Mouse (Mus musculus) R1 (cell line): ENCODE measurements around the gene Phkb.
A peak's percentile ranks its signal among the peaks of the same experiment; 100 is the strongest.

Experiments
- DNase-seq: peaks from one replicate; pipeline ENCODE4 v3.0.0-alpha.2; 2018; ENCODE audit warnings: low read depth, low spot score

Phkb gene

DNA sequence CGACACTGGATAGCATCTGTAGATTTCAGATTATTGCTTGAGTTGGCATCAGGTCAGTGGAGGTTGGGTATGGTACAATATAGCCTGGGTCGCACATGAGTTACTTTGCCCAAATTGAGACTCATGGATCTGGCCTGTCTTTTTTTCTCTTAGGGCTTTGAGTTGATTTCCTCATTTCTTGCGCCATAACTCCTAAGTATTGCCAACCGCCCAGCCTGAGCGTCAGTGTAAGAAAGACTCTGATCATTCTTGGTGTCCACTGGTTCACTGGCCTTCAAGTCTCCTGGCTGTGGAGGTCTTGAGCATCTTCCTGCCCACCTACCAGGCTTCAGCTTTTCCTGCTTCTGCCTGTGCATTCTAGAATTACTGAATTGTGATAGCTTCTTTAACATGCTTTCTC lies 104.1 kb downstream of the Phkb start:
- no peak for DNase-seq

DNA sequence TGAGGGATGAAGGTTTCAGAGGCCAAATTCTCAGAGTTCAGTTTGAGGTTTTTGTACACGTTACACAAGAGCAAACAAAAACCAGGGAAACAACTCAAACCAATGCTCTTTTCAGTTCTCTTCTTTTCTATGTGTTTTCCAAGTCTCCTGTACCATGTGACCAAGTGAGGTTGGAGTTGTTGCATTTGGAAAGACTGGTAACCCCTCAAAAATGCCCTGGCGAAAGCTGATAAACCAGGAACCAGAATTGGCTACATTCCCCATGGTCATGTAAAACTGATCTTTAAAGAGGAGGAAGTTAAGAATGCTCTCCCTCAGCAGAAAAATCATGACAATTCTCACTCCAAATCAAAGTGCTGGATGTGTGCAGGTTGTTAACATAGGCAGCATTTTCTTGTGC lies 117.6 kb downstream of the Phkb start:
- DNase-seq, result no peak

DNA sequence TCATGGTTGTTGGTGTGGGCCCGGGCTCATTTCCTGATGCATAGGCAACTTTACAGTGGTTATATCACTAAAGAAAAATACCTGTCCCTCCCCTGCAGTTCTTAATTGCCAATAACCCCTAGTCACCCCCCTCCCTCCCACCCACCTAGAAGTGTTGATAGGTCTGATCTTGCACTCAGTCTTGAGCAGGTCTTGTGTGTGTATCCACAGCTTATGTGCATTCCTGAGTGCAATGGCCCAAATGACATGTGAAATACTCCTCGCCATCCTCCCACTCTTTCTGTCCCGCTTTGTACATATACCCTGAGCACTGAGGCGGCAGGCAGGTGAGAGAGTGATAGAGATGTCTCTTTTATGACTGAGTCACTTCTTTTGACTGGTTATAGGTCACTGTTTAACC lies 119.1 kb downstream of the Phkb start:
- DNase-seq, result no peak

DNA sequence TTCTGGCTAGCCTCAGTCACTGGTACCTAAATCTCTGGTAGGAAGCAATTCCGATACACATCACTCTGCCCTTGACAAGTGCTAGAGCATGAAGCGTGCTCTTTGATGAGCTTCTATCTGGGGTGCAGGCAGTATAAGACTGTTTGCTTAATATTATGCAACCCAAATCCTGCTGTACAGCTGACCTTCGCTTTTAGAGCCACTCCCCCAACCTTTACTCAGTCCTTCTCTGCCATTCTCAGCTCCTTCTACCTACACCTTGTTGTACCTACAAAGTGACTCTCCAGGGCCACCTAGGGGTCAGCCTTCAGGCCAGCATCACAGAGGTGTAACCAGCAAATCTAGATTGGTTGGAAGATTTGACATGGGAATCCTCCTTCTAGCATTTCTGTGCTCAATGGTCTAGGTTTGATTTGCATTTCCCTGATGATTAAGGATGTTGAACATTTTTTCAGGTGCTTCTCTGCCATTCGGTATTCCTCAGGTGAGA lies 136.9 kb downstream of the Phkb start:
- DNase-seq, result peak; percentile 49

DNA sequence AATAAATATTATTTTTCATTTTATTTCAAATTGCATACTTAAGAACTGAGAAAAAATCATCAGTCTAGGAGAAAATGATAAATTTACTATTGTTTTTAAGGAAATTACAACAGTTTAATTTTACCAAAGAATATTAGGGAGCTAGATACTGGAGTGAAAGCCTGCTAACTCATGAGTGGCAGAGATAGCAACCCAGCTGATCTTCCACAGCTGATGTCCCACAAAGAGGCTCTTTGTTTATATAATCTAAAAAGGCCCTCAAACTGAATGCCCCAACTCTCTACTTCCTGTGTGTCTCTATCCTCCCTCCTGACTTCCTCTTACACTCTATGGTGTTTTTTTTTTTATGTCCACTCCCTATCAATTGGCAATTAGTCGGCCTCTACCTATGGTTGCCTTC lies 152.2 kb downstream of the Phkb start:
- no peak for DNase-seq

DNA sequence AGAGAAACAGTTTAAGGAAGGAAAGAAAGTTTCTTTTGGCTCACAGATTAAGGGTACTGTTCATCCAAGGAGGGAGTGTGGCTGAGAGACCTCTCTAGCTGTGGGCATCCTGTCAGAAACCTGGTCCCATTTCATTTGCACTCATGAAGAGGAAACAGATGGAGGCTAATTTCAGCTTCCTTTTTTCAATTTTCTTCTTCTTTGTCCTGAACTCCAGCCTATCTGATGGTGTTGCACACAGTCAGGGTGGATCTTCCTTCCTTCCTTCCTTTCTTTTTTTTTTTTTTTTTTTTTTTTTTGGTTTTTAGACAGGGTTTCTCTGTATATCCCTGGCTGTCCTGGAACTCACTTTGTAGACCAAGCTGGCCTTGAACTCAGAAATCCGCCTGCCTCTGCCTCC lies 152.9 kb downstream of the Phkb start:
- no peak for DNase-seq

DNA sequence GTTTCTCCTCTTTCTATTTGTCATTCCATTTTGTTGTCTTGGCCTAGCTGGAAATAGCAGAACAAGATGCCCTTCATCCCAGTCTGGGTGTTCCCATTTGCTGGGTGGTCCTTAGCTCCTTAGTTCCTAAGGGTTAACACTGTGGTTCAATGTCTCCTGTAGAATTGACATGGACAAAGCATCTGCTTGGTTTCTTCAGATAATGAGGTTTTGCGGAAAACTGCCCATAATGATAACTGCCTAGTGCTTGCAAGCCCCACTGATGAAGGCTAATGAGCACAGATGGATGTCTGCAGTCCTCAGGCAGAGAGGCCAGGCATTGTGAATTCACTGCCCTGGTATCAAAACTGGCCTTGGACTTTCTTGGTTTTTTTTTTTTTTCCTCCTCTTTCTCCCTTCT lies 155.2 kb downstream of the Phkb start:
- DNase-seq, result no peak

DNA sequence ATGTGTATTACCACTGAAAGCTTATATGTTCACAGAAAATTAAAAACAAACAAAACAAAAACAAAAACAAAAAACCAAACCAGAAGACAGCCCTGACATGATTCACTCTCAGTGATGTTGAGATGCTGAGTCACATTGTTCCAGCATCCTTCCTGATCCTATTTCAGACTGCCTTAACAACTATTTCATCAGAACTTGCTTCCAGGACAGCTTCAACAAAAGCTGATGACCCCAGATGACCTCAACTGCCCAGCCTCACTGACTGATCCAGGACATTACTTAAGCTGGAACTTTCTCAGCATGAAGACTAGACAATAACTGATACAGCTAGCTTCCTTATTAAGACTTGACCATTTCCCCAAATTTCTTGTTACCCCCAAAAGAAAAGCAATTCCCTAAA lies 165.7 kb downstream of the Phkb start:
- no peak for DNase-seq

DNA sequence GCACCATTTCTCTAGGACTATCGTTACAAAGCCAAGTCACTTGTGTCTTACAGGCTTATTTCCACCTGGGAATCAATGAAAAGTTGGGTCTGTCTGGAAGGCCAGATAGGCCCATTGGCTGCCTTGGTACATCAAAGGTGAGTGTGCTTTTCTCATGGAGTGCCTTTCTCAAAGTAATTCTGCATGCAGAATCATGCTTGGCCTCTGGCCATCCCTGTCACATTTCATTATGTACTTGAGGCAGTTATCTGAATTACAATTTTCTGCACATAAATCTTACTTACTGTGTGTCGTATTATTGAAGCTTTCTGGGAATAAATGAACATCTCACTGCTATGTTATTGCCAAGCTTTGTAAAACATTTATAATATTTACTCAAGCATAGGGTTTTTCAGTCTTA lies 176.0 kb downstream of the Phkb start:
- no peak for DNase-seq

DNA sequence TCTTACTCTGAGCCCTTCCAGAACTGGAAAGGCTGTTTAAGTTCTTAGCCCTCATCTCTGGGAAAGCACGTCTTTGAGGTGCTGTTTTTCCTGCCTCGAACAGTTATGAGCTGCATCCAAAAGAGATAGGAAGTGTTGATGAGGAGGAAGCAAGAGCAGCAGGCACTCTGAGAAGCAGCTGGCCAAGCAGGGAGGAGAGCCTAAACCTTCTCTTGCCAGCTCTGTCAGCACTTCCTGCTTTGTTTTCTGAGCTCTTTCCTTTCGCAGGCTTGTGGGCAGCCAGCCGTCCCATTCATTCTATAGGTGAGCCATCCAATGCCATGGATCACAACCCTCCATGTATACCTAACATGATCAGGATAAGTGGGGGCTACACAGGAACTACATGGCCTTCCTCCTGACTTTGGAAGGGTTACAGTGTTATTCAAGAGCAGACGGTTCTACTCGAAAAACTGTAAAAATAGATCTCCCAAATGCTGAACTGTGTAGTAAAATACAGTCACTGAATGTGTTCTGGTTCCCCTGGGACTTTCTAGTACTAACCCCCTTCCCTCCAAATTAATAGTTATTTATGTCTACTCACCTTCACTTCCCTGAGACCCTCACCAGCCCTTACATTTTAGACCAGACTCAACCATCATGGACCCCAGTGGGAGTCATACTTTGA lies 188.0 kb downstream of the Phkb start:
- DNase-seq, result no peak

DNA sequence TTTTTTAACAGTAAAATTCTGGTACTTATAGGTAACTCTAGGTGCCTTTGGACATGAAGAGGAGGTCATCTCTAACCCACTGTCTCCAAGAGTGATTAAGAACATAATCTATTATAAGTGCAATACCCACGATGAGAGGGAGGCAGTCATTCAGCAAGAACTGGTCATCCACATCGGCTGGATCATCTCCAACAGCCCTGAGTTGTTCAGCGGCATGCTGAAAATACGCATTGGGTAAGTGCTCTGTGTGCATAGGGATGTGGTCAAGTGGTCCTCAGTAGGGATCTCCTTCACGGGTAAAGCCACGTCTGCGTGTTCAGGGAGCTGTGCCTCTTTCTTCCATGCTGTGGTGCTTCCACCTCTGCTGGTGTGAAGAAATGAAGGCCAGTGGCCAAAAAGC lies 188.7 kb downstream of the Phkb start:
- DNase-seq, result no peak

DNA sequence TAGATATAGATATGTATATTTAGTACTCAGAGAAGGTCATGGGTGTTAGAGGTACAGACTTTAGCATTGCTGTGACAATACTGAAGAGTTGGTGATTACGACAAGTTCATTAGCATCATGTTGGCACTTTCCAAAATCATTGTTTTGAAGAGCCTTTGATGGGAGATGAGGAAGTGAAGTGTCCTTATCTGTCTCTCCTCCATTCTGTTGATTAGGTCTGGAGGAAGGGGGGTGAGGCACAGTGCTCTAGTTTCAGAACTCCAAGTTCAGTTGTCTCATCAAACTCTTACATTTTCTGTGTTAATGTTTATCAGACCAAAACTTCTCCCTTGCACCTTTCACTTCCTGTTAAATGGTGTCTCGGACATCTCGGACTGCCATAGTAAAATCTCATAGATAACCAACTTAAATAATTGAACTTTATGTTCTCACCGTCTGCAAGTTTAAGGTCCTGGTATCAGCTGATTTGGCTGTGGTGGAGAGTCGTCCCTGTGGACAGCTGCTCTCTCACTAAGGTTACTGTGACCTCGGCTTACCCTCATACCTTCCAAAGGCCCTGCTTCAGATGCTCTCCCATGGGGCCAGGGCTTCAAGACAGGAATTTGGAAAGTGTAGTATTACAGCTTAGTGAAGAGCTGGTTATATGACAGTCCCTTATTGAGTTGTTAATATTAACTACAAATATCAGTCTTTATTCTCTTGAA lies 194.1 kb downstream of the Phkb start:
- no peak for DNase-seq

DNA sequence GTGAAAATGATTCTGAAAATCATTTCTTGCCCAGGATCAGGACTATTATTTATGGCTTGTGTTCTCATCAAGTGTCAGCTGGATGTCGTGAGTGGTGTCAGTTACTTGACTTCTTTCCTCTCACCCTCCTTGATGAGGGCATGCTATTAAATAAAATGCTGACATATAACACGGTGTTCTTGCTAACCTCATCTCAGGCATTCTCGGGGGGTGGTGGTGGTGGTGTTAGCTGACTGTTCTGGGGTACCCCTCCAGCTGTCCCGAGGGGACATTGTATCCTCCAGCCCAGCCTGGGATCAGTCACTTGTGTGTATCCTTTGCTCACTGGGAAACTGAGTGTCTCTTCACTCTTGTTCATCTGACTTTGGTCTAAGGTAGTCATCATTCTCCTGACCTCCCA lies 194.6 kb downstream of the Phkb start:
- no peak for DNase-seq

DNA sequence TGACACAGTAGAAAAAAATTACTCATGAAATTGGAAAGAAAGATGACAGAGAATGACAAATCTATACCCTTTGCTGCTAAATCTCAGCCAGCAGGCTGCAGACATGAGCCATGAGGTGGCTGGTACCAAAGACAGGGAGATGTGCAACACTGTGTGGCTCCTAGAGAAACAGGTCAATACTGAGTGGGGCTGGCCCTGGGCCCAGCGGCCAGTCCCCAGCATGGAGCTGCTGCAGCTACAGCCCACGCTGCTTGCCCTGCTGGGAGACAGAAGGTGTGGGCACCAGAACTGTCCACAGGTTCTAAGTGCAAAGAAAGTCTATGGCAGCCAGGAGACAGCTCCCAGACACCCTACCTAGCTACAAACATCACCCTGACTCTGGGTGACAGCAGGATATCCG lies 197.7 kb downstream of the Phkb start:
- no peak for DNase-seq

DNA sequence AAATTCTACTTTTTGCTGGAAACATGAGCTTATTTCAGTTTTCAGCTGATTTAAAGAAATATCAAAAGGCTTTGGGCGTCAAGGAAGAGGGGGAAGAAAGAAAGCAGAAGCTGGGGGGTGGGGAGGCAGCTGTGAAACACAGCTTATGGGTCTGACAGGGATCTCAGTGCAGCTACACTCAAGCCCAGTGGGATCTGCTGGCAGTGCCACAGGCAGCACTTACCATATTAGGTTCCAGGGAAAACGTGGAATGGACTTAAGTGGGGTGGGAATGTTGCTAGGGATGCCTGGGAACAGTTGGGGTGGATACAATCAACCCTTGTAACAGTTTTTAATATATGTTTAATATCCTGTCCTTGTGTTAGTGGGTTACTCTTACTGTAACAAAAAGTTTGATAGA lies 201.3 kb downstream of the Phkb start:
- no peak for DNase-seq

DNA sequence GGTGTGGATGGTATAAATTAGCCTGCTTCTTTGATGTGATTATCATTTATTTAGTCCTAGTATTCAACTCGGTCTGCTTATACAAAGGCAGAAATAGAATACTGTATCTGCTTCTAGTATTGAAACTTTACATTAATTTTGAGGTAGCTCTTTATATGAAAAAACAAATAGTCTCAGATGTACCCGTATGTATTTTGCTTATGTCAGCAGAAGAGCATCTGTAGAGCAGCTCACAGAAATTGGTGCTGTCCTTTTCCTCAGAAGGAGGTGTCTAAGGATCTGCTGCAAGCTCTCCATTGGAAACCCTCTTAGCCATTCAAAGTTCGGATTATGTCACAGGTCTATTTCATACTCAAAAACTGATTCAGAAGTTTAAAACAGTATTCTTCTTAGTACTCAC lies 210.1 kb downstream of the Phkb start:
- no peak for DNase-seq

DNA sequence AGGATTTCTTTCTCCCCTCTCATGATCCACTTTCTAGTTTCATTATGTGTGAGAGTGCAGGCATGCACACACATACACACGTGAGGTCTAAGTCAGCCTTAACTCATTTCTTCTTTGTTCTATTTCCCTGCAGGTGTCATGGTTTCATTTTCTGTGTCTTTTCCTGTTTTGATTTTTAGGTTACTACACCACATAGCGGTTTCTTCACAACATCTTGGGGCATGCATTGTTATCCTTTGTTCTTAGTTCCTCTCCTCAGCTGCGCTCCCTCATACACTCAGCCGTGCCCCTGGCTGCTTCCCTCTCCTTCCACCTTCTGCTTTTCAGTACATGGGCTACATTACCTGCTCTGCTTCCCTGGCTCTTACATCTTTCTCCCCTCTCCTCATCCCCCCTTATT lies 211.2 kb downstream of the Phkb start:
- DNase-seq, result no peak

DNA sequence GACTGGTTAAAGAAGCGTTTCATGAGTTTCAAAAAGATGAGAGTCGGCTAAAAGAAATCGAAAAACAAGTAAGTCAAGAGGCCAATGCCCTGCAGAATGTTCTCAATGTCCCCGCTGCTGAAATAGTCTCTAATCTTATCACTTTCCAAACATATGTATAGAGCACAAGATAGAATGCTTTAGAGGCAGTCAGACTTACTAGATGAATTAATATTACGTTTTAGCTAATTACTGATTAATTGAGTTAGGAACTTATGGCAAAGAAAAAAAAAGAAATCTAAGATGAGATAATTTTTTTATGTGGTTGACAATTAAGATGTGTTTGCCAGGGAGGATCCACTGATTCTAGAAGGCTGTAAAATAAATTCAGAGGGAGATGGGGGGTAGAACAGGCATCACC lies 217.9 kb downstream of the Phkb start:
- DNase-seq, result no peak

DNA sequence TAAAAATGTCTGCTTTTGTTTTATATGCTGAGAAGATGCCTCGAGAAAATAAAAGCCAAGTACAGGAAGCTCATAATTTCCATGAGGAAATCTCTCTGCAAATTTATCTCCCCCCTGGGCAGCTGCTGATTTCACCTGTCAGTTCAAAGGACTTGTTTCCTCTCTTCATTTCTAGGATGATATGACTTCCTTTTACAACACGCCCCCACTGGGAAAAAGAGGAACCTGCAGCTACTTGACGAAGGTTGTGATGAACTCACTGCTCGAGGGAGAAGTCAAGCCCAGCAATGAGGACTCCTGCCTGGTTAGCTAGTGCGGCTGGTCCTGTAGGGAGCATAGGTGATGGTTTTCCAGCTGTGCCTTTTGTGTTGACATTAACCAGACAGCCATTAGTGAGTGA lies 218.4 kb downstream of the Phkb start:
- DNase-seq, result peak; percentile 10

DNA sequence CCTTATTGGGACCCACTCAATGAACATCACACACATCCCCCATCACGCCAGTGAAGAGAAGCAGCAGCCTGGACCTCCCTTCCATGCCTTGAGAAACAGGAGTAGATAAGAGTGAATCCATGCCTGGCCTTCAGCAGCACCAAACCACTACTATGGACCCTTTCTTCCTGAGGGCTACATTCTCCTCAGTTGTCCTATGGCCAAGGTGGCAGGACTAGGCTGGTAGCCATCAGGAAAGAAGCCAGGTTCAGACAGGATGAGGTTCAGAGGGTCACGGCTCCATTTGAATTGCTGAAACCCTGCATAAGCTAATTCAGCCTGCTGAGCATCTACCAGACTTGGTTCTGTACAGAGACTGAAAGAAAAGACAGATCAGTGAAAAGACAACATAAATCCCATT lies 222.7 kb downstream of the Phkb start:
- no peak for DNase-seq

DNA sequence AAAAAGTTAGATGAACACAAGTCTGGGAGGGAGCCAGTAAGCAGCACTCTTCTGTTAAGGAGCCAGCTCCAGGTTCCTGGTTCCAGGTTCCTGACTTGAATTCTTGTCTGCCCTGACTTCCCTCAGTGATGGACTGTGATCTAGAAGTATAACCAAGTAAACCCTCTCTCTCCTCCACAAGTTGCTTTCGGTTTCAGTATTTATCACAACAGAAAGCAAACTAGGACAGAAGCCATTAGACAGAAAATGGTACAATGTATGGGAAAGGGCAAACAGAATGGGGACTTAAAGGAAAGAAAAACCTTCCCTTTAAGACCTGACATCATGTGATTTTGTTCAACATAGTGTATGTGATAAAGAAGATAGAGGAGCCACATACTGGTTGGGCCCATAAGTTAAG lies 238.7 kb downstream of the Phkb start:
- DNase-seq, result no peak

DNA sequence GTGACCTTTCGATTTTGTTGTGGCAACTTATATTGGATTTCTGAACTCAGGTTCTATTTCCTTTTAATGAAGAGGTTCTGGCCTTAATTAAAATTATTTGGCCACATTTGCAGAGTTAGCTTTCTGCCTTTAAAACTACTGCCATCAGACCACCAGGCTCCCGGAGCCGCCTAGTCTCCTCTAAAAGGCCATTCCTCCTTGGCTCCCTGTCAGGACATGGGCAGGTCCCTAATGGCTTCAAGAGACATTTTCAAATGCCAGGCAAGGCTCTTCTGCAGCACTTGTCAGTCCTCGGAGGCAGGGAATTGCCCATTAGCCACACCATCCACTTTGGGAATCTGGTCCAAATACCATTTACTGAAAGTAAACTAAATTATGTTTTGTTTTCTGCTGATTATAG lies 242.6 kb downstream of the Phkb start:
- no peak for DNase-seq

DNA sequence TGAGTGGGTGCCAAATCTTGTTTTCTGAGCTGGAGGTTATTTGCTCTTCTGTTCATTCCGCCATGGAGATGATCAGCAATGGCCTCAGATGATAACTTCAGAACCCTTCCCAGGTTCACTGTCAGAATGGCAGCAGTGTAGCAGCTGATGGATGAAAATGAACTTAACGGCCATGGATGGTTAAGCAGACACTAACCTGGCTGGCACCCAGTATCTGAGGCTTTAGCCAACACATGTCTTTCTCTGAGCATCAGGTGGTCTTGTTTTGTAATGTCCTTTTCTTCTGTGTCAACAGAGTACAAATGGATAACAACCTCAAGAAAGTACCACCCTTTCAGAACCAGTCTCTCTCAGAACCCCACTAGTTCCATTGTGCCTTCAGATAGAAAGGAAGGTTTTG lies 246.0 kb downstream of the Phkb start:
- DNase-seq, result no peak

DNA sequence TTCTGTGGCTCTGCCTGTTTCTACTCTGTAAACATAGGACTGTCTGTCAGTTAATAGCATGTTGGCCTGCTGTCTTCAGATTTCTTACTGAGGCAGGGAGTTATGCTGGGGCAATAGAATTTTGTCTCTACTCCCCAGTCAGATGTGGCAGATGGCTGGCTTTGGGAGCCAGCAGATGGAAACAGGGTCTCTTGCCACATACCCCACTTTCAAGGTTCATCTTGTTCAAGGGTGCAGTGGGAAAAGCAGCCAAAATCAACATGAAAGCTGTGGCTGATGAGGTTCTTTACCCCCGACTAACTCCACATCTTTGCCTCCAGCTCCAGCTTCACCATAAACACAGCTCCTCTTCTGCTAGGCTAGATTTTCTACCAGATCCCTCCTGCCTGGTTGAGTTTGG lies 246.7 kb downstream of the Phkb start:
- no peak for DNase-seq
